Mouse (Mus musculus) heart, adult 2 months (tissue): ENCODE data around the gene Olfr690. TPM values are rescaled to one million over a fixed set of nuclear protein-coding genes. Genes with fewer than 3 reads are reported as not detected.

Experiments
- DNase-seq, 2 experiments: peaks; one replicate each; pipeline ENCODE4 v3.0.0; 2021
- H3K27ac ChIP-seq: fragments of 200-600 bp; 2 replicates; pipeline ENCODE4 v1.8.1; 2022
- H3K27me3 ChIP-seq: fragments of 200-500 bp; 2 replicates; pipeline ENCODE4 v1.6.1; 2012; ENCODE audit warnings: mild to moderate bottlenecking, low read length, inconsistent platforms, mixed read lengths; ENCODE audit not compliant: control insufficient read depth, insufficient read depth
- H3K36me3 ChIP-seq: fragments of 200-500 bp; 2 replicates; pipeline ENCODE4 v1.6.1; 2012; ENCODE audit warnings: low read length, inconsistent platforms; ENCODE audit not compliant: control insufficient read depth, insufficient read depth
- H3K4me1 ChIP-seq: fragments of 200-500 bp; 2 replicates; pipeline ENCODE4 v1.6.1; 2011; ENCODE audit warnings: low read length; ENCODE audit not compliant: control insufficient read depth, insufficient read depth
- H3K4me3 ChIP-seq: fragments of 200-600 bp; 2 replicates; pipeline ENCODE4 v1.8.1; 2022
- H3K79me2 ChIP-seq: fragments of 200-500 bp; replicated peaks from 2 replicates; pipeline ENCODE4 v1.6.1; 2012; ENCODE audit warnings: mild to moderate bottlenecking, inconsistent platforms, low read length, moderate library complexity, mixed read lengths; ENCODE audit not compliant: control insufficient read depth, insufficient read depth
- H3K9ac ChIP-seq: fragments of 200-500 bp; 2 replicates; pipeline ENCODE4 v1.6.1; 2012; ENCODE audit warnings: low read depth, mild to moderate bottlenecking, control low read depth, inconsistent platforms, low read length, mixed read lengths
- CTCF ChIP-seq: fragments of 200-600 bp; IDR thresholded peaks from 2 replicates; pipeline ENCODE4 v1.8.1; 2022; ENCODE audit warnings: antibody characterized with exemption, mild to moderate bottlenecking, moderate library complexity
- EP300 ChIP-seq: fragments of 200-500 bp; IDR thresholded peaks from 2 replicates; pipeline ENCODE4 v1.6.1; 2011; ENCODE audit warnings: low read depth, low read length, control low read depth; ENCODE audit not compliant: insufficient read depth
- POLR2A ChIP-seq: fragments of 200-500 bp; IDR thresholded peaks from 2 replicates; pipeline ENCODE4 v1.6.1; 2011; ENCODE audit warnings: mild to moderate bottlenecking, low read depth, low read length, control low read depth; ENCODE audit not compliant: insufficient read depth
- WGBS: fragments of 180-500 bp; shearing (Covaris S2); methylation state at CpG from one replicate; pipeline ENCODE4 v1.1.7; 2018; 5-methylcytosine and 5-hydroxymethylcytosine counted together
- intact Hi-C: fragments of 180-260 bp; cut with DNase I; formaldehyde crosslinking; loops from one replicate; pipeline ENCODE4 v1.15.1; 2025
- long read RNA-seq: library from polyadenylated mRNA; stranded (forward); transcript quantifications from one replicate; pipeline ENCODE4 v2.0.0, GENCODE M21; 2021
- polyA plus RNA-seq: library from polyadenylated mRNA; depleted of rRNA; stranded (reverse); fragments of >200 nt; gene quantifications from 2 replicates; pipeline ENCODE4 v1.2.3, GENCODE M21; 2012; rRNA removed
- total RNA-seq, 2 experiments: library from RNA; stranded (reverse); gene quantifications; 2 replicates each; pipeline ENCODE4 v1.2.3; 2021

Gene Olfr690
- not detected for total RNA-seq
- polyA plus RNA-seq, result not detected in 2 replicates
- long read RNA-seq, result 0 reads

DNA sequence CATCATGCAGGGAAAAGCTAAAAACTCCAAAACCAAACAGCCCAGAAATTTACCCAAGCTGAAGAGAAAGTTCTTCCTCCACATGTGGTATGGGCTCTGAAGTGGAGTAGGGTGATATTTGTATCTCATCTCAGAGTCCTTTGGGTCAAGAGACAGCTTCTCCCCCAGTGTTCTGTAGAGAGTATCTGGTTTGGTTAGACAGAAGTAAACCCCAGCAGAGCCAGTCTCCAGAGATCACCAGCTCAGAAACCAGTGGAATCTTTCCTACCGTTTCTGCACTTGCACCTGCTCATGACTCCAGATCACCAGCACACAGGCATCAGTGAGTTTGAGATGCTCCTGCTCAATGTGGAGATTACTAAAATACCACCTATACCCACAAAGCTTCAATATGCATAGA lies at the start of gene Olfr690:
Olfr690 (minus strand) TSS at position 101 of the 400 bp plus-strand sequence.
- Histone ChIP-seq H3K36me3 (no peaks in the 10 kb centered on the region), H3K4me1 (no peaks in the 10 kb centered on the region), H3K27ac (no peak within 1 kb of the TSS), H3K9ac (no peak within 1 kb of the TSS), H3K79me2 (no peaks in the 10 kb centered on the region), H3K27me3 (no peaks in the 10 kb centered on the region), H3K4me3 (no peak within 1 kb of the TSS)
- no peak for DNase-seq
- intact Hi-C loops, result loop anchor here (10.0 kb wide), 1 partner anchor 159 kb away; no protein-coding TSS in a partner anchor
- TF ChIP-seq EP300 (no peak), POLR2A (no peak), CTCF (no peak)
- 74% methylated on average over 1 of the region's 1 CpGs for WGBS

DNA sequence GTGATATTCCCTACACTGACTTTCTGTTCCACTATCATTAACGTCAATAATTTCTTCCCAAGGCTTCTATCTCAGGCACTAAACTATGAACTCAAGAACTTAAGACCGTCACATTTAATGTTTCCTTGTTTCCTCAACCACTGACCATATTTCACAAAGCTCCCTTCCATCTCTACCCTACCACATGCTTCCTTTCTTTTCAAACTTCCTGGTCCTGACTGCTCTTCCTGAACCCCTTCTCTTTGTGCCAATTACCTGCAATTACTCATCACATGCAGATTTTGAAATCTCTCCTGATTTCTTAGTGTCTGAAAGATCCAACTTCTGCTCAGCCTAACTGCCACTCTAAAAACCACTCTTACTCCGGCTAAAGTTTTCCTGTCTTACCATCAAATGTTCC lies 46.4 kb upstream of the Olfr690 start:
- no peaks in the 10 kb centered on the region for H3K4me1 ChIP-seq
- WGBS, result 95% methylated on average over 3 of the region's 3 CpGs
- H3K4me3 ChIP-seq, result no peak overlapping the region
- H3K36me3 ChIP-seq, result peaks cover 4% of the 10 kb centered on the region; the same call in 1 of the 2 replicates
- intact Hi-C loops, result no loop called here
- H3K9ac ChIP-seq, result no peak overlapping the region
- no peaks in the 10 kb centered on the region for H3K27me3 ChIP-seq
- DNase-seq, result no peak
- H3K27ac ChIP-seq, result no peak overlapping the region
- 0 out of 2 replicates have a peak, but pooled peaks cover 1% of the 10 kb centered on the region for H3K79me2 ChIP-seq
- TF ChIP-seq EP300 (no peak), POLR2A (no peak), CTCF (no peak)

DNA sequence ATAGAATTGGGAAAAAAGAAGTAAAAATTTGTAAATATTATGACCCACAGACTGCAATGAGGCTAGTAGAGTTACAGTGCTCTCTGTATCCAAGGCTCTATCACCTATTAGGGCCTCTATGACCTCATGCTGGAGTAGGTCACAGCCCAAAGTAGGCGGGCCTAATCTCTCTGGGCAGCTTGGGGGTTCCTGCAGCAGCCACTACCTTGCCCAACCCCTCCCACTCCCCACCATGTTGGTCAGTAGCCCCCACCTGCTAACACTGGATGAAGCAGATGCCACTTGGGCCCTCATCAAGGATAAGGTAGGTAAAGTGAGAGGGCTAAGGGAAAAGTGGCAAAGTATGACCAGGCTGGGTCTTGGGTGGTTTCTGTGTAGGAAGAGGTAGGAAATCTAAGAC lies 41.0 kb upstream of the Olfr690 start, which contains the start of gene Gm5901:
Gm5901 (plus strand) TSS at position 173 of the 400 bp plus-strand sequence.
- TF ChIP-seq CTCF (no peak), POLR2A (no peak), EP300 (no peak)
- H3K79me2 ChIP-seq, result no peaks in the 10 kb centered on the region
- WGBS, result 81% methylated on average over 1 of the region's 1 CpGs
- H3K9ac ChIP-seq, result no peak within 1 kb of the TSS
- no peak within 1 kb of the TSS for H3K27ac ChIP-seq
- DNase-seq, result no peak
- peaks cover 9% of the 10 kb centered on the region for H3K36me3 ChIP-seq
- no peak within 1 kb of the TSS for H3K4me3 ChIP-seq
- H3K27me3 ChIP-seq, result no peaks in the 10 kb centered on the region
- intact Hi-C loops, result no loop called here
- no peaks in the 10 kb centered on the region for H3K4me1 ChIP-seq

DNA sequence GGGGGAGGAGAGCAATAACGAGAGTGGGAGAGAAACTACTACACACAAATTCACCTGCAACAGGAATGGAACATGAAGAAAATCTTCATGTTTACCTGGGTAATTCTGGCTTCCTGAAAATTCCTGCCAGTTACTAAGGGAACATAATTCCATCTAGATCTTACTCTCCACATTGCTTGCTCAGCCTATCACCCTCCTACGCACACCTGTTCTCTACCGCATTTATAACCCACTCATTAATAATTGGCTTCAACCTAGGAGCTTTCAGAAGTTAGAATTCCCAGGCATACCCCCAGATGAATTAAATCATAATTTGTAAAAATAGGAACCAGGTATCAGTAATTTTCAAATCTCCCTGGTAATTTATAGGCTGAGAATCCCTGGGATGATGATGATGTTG lies 40.1 kb upstream of the Olfr690 start:
- H3K4me1 ChIP-seq, result no peaks in the 10 kb centered on the region
- TF ChIP-seq EP300, result no peak
- no peak for TF ChIP-seq CTCF
- TF ChIP-seq POLR2A, result no peak
- H3K4me3 ChIP-seq, result no peak overlapping the region
- H3K9ac ChIP-seq, result no peak overlapping the region
- DNase-seq, result no peak
- intact Hi-C loops, result no loop called here
- H3K27ac ChIP-seq, result no peak overlapping the region
- WGBS, result 88% methylated on average over 3 of the region's 3 CpGs
- H3K27me3 ChIP-seq, result no peaks in the 10 kb centered on the region
- peaks cover 7% of the 10 kb centered on the region; the same call in 1 of the 2 replicates for H3K36me3 ChIP-seq
- no peaks in the 10 kb centered on the region for H3K79me2 ChIP-seq

DNA sequence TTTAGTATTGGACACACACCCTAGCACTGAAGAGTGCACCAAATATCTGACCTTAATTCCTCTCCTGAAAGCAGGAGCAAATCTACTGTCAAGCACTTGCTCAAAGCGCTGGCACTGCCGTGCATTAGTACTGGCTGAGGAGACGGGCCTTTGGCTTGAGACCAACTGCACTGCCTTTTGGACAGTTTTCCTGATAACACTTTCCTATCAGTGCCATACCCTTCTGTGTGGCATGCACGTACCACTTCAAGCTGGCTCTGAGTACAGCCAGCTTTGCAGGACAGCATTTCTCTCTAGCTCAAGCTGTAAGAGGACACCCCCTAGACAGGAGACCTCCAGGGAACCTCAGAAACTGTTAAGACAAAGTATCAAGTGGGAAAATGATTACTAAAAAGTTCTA lies 39.6 kb upstream of the Olfr690 start:
- H3K27ac ChIP-seq, result no peak overlapping the region
- intact Hi-C loops, result no loop called here
- no peaks in the 10 kb centered on the region for H3K4me1 ChIP-seq
- TF ChIP-seq EP300 (no peak), POLR2A (no peak), CTCF (no peak)
- H3K9ac ChIP-seq, result no peak overlapping the region
- peak; percentile 39 to 71 for DNase-seq
- H3K27me3 ChIP-seq, result no peaks in the 10 kb centered on the region
- H3K36me3 ChIP-seq, result peaks cover 7% of the 10 kb centered on the region; the same call in 1 of the 2 replicates
- 34% methylated on average over 4 of the region's 4 CpGs for WGBS
- no peaks in the 10 kb centered on the region for H3K79me2 ChIP-seq
- H3K4me3 ChIP-seq, result no peak overlapping the region

DNA sequence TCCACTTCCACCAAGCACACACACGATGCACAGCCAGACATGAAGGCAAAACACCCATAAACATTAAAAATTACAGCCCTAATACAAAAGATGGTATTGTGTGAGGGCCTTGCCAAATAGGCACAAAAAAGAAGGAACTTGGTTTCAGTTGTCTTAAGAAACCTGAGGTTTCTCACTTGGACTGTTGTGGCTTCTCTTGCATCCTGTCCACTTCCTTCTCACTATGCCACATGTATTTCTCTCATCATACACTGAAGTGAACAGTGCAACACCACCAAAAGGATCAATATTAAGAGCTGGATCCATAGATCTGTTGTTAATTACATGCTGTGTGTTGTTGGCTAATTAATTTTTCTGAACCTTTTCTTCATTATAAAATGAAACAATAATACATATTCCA lies 39.0 kb upstream of the Olfr690 start:
- no peak overlapping the region for H3K9ac ChIP-seq
- WGBS, result 86% methylated on average over 1 of the region's 1 CpGs
- no peak for TF ChIP-seq CTCF
- no peak for TF ChIP-seq POLR2A
- TF ChIP-seq EP300, result no peak
- no peak for DNase-seq
- intact Hi-C loops, result no loop called here
- H3K36me3 ChIP-seq, result peaks cover 7% of the 10 kb centered on the region; the same call in 1 of the 2 replicates
- no peaks in the 10 kb centered on the region for H3K79me2 ChIP-seq
- H3K4me1 ChIP-seq, result no peaks in the 10 kb centered on the region
- H3K27ac ChIP-seq, result no peak overlapping the region
- no peaks in the 10 kb centered on the region for H3K27me3 ChIP-seq
- H3K4me3 ChIP-seq, result no peak overlapping the region
